Mouse (Mus musculus) mammary gland, adult 2 months (tissue): ENCODE results near the gene Rhbdd1. TPM values are rescaled to one million over a fixed set of nuclear protein-coding genes. Genes with fewer than 3 reads are reported as not detected.

Source experiments
- polyA plus RNA-seq: library from polyadenylated mRNA; depleted of rRNA; stranded (reverse); fragments of >200 nt; gene quantifications from 2 replicates; pipeline ENCODE4 v1.2.3, GENCODE M21; 2012; ENCODE audit warnings: low replicate concordance; rRNA removed

Gene Rhbdd1
- 9.2 and 18.8 TPM in 2 replicates for polyA plus RNA-seq

DNA sequence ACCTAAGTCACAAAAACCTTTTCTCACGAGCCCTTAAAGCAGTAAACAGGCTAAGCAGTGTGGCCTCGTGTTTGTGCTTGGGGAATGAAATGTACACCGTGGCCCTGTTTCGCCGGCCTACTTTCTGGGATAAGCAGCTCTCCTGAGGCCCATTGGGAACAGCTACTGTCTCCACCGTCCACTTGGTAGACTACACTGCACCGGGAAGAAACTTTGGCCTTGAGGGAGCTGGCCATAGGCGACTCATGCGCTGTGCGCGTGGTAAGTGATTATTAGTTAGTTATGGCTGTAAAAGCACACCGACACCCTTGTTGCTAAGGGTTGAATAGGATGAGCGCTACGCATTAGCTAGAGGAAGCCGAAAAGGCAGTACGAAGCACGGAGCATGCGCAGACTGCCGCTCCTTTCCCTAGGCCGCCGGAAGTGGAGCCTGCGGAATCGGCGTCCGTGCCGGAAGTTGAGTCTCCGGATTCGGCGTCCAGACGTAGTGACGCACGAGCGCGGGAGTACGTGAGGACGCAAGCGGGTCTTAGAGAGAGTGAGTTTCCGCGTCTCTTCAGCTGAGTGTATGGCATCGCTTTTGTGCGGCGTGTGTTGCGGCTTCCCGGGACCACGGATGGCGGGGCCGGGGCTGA lies at the start of gene Rhbdd1:
Gene Rhbdd1 (plus strand): TSS at position 342 of the 635 bp plus-strand sequence.

DNA sequence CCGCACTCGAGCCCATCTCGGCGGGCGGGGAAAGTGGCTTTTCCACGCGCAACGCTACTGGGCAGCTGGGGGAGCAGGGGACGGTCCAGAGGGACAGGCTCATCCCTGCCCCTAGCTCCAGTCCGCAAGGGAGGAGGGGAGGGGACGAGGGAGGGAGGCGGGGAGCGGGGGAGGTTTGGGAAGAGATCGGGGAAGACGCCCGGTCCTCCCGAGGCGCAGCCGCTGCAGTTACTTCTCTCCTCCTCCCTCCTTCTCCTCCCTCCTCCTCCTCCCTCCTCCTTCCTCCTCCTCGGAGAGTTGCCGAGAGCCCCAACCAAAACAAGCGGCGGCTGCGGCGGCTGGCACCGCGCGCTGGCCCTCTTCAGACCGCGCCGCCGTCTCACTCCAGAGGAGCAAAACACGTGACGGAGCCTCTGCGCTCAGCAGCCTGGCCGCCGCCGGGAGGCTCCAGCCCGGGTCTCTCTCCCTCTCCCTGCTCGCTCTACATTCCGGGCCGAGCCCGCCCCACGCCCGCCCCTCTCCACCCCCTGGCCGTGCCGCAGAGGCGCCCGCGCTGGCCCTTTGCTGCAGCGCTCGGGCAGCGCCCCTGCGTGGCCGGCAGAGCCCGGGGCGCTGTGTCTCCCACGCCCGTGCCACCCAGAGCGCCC lies 25.0 kb upstream of the Rhbdd1 start, which contains the start of gene Irs1:
Gene Irs1 (minus strand): TSS at position 266 of the 647 bp plus-strand sequence.

Other genes starting within 250 kb of the Rhbdd1 start
- 0.14 TPM in 1 of 2 replicates, not detected in the other for gene Gm9747, start 83.3 kb upstream of the Rhbdd1 start, polyA plus RNA-seq
- gene Irs1, start 25.0 kb upstream of the Rhbdd1 start, polyA plus RNA-seq: 29.8 and 31.2 TPM in 2 replicates